11 mouse cellular contexts compared by ENCODE assay signal in genomic region chr19:46510401-46510800, GRCm38 (mm10). TPM values are rescaled to one million over a fixed set of nuclear protein-coding genes. Genes with fewer than 3 reads are reported as not detected.
DNase-seq lines count a peak whose midpoint lies in the region; ATAC-seq and TF ChIP-seq lines count a peak whose summit lies in the region.
"Had no signal": no experiment of that assay in that cellular context is flagged by ENCODE, and none has a peak within 500 bp of the region (broad histone marks: within the 10 kb centered on the region; RNA-seq: fewer than 3 reads in every experiment).

No protein-coding gene starts in this region.

- no peaks in the 10 kb centered on the region for H3K27me3 ChIP-seq in hindbrain, embryonic 13.5 days
- H3K27me3 ChIP-seq in hindbrain, postnatal 0 days (ENCODE audit: insufficient read depth, low read length): no peaks in the 10 kb centered on the region
- H3K27me3 ChIP-seq in megakaryocyte, embryonic 14.5 days (replicated peaks): no peaks in the 10 kb centered on the region
- H3K27me3 ChIP-seq in myocyte (ENCODE audit: control insufficient read depth, insufficient read depth, insufficient read length): no peaks in the 10 kb centered on the region
- H3K27me3 ChIP-seq: hindbrain, embryonic 15.5 days; midbrain, embryonic 12.5 days had no signal

- H3K4me1 ChIP-seq in hindbrain, embryonic 13.5 days (replicated peaks): peaks cover 69% of the 10 kb centered on the region
- peaks cover 44% of the 10 kb centered on the region for H3K4me1 ChIP-seq in hindbrain, postnatal 0 days (ENCODE audit: insufficient read depth, low read length)
- H3K4me1 ChIP-seq in megakaryocyte, embryonic 14.5 days: peaks cover 98% of the 10 kb centered on the region

- TF ChIP-seq CTCF in hindbrain, postnatal 0 days (IDR thresholded peaks at IDR 0.05; ENCODE audit: low read depth): no peak

- H3K27ac ChIP-seq in hindbrain, embryonic 13.5 days: peak overlapping the region; percentile 55
- H3K27ac ChIP-seq in hindbrain, postnatal 0 days: no peak overlapping the region; the same call in 1 of the 2 replicates
- H3K27ac ChIP-seq: midbrain, embryonic 12.5 days had no signal

- no peak for ATAC-seq in hindbrain, embryonic 13.5 days (ENCODE audit: low FRiP score)
- ATAC-seq in hindbrain, postnatal 0 days: no peak
- no peak for ATAC-seq in megakaryocyte, adult 5-6 weeks (ENCODE audit: poor library complexity, severe bottlenecking)

- H3K4me2 ChIP-seq in hindbrain, embryonic 13.5 days: no peak overlapping the region
- no peak overlapping the region for H3K4me2 ChIP-seq in hindbrain, postnatal 0 days (ENCODE audit: low read depth, low read length)
- H3K4me2 ChIP-seq in myocyte (ENCODE audit: low read depth): peak overlapping the region; percentile 10
- H3K4me2 ChIP-seq: hindbrain, embryonic 15.5 days; midbrain, embryonic 12.5 days had no signal

- H3ac ChIP-seq in myocyte (ENCODE audit: control insufficient read depth, insufficient read length): no peak overlapping the region

- H3K4me3 ChIP-seq in hindbrain, embryonic 13.5 days: no peak overlapping the region
- no peak overlapping the region for H3K4me3 ChIP-seq in hindbrain, postnatal 0 days (ENCODE audit: low read length)
- H3K4me3 ChIP-seq in megakaryocyte, embryonic 14.5 days (replicated peaks): peak overlapping the region; percentile 80
- H3K4me3 ChIP-seq in myocyte: no peak overlapping the region
- H3K4me3 ChIP-seq: hindbrain, embryonic 15.5 days; midbrain, embryonic 12.5 days had no signal

- H3K79me2 ChIP-seq in myocyte (ENCODE audit: control insufficient read depth, insufficient read depth): peaks cover 90% of the 10 kb centered on the region

- no peaks in the 10 kb centered on the region for H3K9me3 ChIP-seq in hindbrain, embryonic 13.5 days
- no peaks in the 10 kb centered on the region for H3K9me3 ChIP-seq in hindbrain, postnatal 0 days (ENCODE audit: low read length)
- no peaks in the 10 kb centered on the region for H3K9me3 ChIP-seq in megakaryocyte, embryonic 14.5 days
- H3K9me3 ChIP-seq: hindbrain, embryonic 15.5 days; midbrain, embryonic 12.5 days had no signal

- H3K9ac ChIP-seq in hindbrain, embryonic 13.5 days: no peak overlapping the region
- no peak overlapping the region for H3K9ac ChIP-seq in hindbrain, postnatal 0 days (replicated peaks; ENCODE audit: low read length)
- H3K9ac ChIP-seq: hindbrain, embryonic 15.5 days; midbrain, embryonic 12.5 days had no signal

- no peak for TF ChIP-seq POLR2A in myocyte (IDR thresholded peaks at IDR 0.05; ENCODE audit: insufficient read length, low read depth)

- WGBS in hindbrain, embryonic 13.5 days: 84% methylated on average over 5 of the region's 5 CpGs
- WGBS in hindbrain, postnatal 0 days: 66% methylated on average over 5 of the region's 5 CpGs

- H3K36me3 ChIP-seq in hindbrain, embryonic 13.5 days: peaks cover 85% of the 10 kb centered on the region
- H3K36me3 ChIP-seq in hindbrain, postnatal 0 days (ENCODE audit: insufficient read depth, low read length): peaks cover 38% of the 10 kb centered on the region
- H3K36me3 ChIP-seq in megakaryocyte, embryonic 14.5 days (replicated peaks; ENCODE audit: low read length): peaks cover 99% of the 10 kb centered on the region
- peaks cover 46% of the 10 kb centered on the region for H3K36me3 ChIP-seq in myocyte (ENCODE audit: control insufficient read depth, insufficient read depth)

- DNase-seq in adrenal gland, adult 2 months: peak; percentile 48
- no peak for DNase-seq in adrenal gland, postnatal 4 days (ENCODE audit: low spot score in 2 of 2)
- no peak for DNase-seq in hindbrain, postnatal 0 days (ENCODE audit: low spot score)
- DNase-seq in layer of hippocampus, postnatal 25 days (ENCODE audit: extremely low spot score in 1 of 2, low spot score in 1 of 2): no peak
- DNase-seq: adrenal gland, adult 8-10 months had no signal

TF ChIP-seq in myocyte, 11 proteins besides CTCF, POLR2A, EP300 and RAD21:
- TF ChIP-seq CEBPB (IDR thresholded peaks at IDR 0.05; ENCODE audit: insufficient read depth, poor library complexity, severe bottlenecking) (no peak), MAX (IDR thresholded peaks at IDR 0.05; ENCODE audit: low read depth) (no peak), TCF3 (IDR thresholded peaks at IDR 0.05; ENCODE audit: insufficient read length, low read depth) (no peak), USF1 (IDR thresholded peaks at IDR 0.05; ENCODE audit: low read depth) (no peak), POLR2AphosphoS2 (IDR thresholded peaks at IDR 0.05; ENCODE audit: insufficient read length, low read depth) (no peak), TCF12 (IDR thresholded peaks at IDR 0.05; ENCODE audit: insufficient read depth, poor library complexity, severe bottlenecking) (no peak), MYOD1 (IDR thresholded peaks at IDR 0.05; ENCODE audit: control insufficient read depth in 1 of 3, insufficient read length in 2 of 3, low read depth in 2 of 3) (no peak), REST (IDR thresholded peaks at IDR 0.05; ENCODE audit: insufficient read depth, insufficient read length) (no peak), E2F4 (IDR thresholded peaks at IDR 0.05; ENCODE audit: insufficient read depth) (no peak), MYOG (IDR thresholded peaks at IDR 0.05; ENCODE audit: control insufficient read depth in 1 of 3, insufficient read depth in 1 of 3, insufficient read length in 2 of 3, low read depth in 2 of 3) (no peak), SRF (IDR thresholded peaks at IDR 0.05; ENCODE audit: control insufficient read depth, insufficient read length, low read depth) (no peak)
TF ChIP-seq in myocyte: peak in this region for 0.

RNA-seq across cellular contexts. Expression of gene Trim8, which starts 8.9 kb away (rescaled TPM):
- total RNA-seq in adrenal gland, adult 2 months (2021): 10 to 100 TPM; 38.0 to 66.4 TPM
- 66.1 and 78.8 TPM in 2 replicates for polyA plus RNA-seq in adrenal gland, adult 2 months (2012; rRNA removed)
- 10 to 100 TPM; 60.5 to 70.3 TPM for total RNA-seq in adrenal gland, postnatal 4 days (2021)
- 29.7 and 31.6 TPM in 2 replicates for polyA plus RNA-seq in hindbrain, embryonic 13.5 days (2015; fragmentation: Nextera tagmentation; extraction: Ambion mirVana)
- 108 and 115 TPM in 2 replicates for total RNA-seq in hindbrain, postnatal 0 days (2014; rRNA removed)
- polyA plus RNA-seq in hindbrain, postnatal 0 days (2015; fragmentation: Nextera tagmentation; extraction: Ambion mirVana): 28.8 and 29.7 TPM in 2 replicates
- polyA plus RNA-seq in megakaryocyte, embryonic 14.5 days (2012; ENCODE audit: insufficient read depth, low replicate concordance): 207 and 435 TPM in 2 replicates
- 14.1 and 18.2 TPM in 2 replicates for total RNA-seq in megakaryocyte, adult 5-6 weeks (2015)
- total RNA-seq in megakaryocyte, adult 5-6 weeks (2017): 18.0 and 20.1 TPM in 2 replicates
- 42.3 TPM for polyA plus RNA-seq in myocyte (2012; fragmentation: generic; extraction: Trizol)
- 100 to 1,000 TPM; 105 to 109 TPM for total RNA-seq in layer of hippocampus, postnatal 25 days (2021)
